In genomic region chr7:79284889-79285280, GRCm38 (mm10) we compare ENCODE assay signal across 15 mouse cellular contexts. TPM values are rescaled to one million over a fixed set of nuclear protein-coding genes. Genes with fewer than 3 reads are reported as not detected.
DNase-seq lines count a peak whose midpoint lies in the region; ATAC-seq and TF ChIP-seq lines count a peak whose summit lies in the region.
"Had no signal": no experiment of that assay in that cellular context is flagged by ENCODE, and none has a peak within 500 bp of the region (broad histone marks: within the 10 kb centered on the region; RNA-seq: fewer than 3 reads in every experiment).

No protein-coding gene starts in this region.

- no peak overlapping the region for H3K27ac ChIP-seq in heart, embryonic 11.5 days (ENCODE audit: low read depth, low read length)
- H3K27ac ChIP-seq in lung, embryonic 15.5 days: 0 out of 2 replicates have a peak overlapping the region, but pooled peaks have one; percentile 22
- H3K27ac ChIP-seq in liver, postnatal 0 days (ENCODE audit: low read depth): no peak overlapping the region
- H3K27ac ChIP-seq: heart, embryonic 13.5 days; neural tube, embryonic 15.5 days had no signal

- no peak for TF ChIP-seq CTCF in brain, embryonic 14.5 days (IDR thresholded peaks at IDR 0.05; ENCODE audit: borderline replicate concordance, extremely low read depth, insufficient read depth, insufficient read length)
- TF ChIP-seq CTCF in liver, postnatal 0 days (IDR thresholded peaks at IDR 0.05; ENCODE audit: low read depth): no peak

- WGBS in heart, embryonic 11.5 days (ENCODE audit: insufficient replicate concordance): 84% methylated on average over 8 of the region's 8 CpGs
- 90% methylated on average over 8 of the region's 8 CpGs for WGBS in lung, embryonic 15.5 days
- WGBS in liver, postnatal 0 days (ENCODE audit: insufficient replicate concordance): 78% methylated on average over 8 of the region's 8 CpGs

- TF ChIP-seq EP300 in liver, postnatal 0 days (IDR thresholded peaks at IDR 0.05; ENCODE audit: low read depth): no peak

- no peak for TF ChIP-seq POLR2A in brain, embryonic 14.5 days (IDR thresholded peaks at IDR 0.05; ENCODE audit: borderline replicate concordance, extremely low read depth, insufficient read depth, insufficient read length, poor library complexity, severe bottlenecking)

- H3K9ac ChIP-seq in heart, embryonic 11.5 days (ENCODE audit: low read depth, low read length): no peak overlapping the region
- H3K9ac ChIP-seq in lung, embryonic 15.5 days: no peak overlapping the region
- no peak overlapping the region for H3K9ac ChIP-seq in liver, postnatal 0 days (replicated peaks)
- H3K9ac ChIP-seq: heart, embryonic 13.5 days; neural tube, embryonic 15.5 days had no signal

- peak; percentile 80 for DNase-seq in heart, adult 11 months
- DNase-seq in lung, postnatal 4 days: no peak
- DNase-seq in brain, embryonic 14.5 days (ENCODE audit: low read depth): peak; percentile 42
- no peak for DNase-seq in liver, postnatal 0 days
- no peak for DNase-seq in adipocyte (ENCODE audit: low spot score)
- no peak for DNase-seq in kidney, adult 8-10 months
- DNase-seq: B cell, adult 2 months; cerebellum, adult 9-10 months; kidney, adult 9 months; kidney, postnatal 4 days; thymus, adult 2 months had no signal

- H3K9me3 ChIP-seq in heart, embryonic 11.5 days (replicated peaks; ENCODE audit: control insufficient read depth, low read length): no peaks in the 10 kb centered on the region
- H3K9me3 ChIP-seq in lung, embryonic 15.5 days: no peaks in the 10 kb centered on the region
- H3K9me3 ChIP-seq in liver, postnatal 0 days (ENCODE audit: low read length): no peaks in the 10 kb centered on the region
- H3K9me3 ChIP-seq: heart, embryonic 13.5 days; neural tube, embryonic 15.5 days had no signal

- no peaks in the 10 kb centered on the region for H3K27me3 ChIP-seq in heart, embryonic 11.5 days (ENCODE audit: control insufficient read depth, insufficient read depth, low read length)
- H3K27me3 ChIP-seq in lung, embryonic 15.5 days: no peaks in the 10 kb centered on the region
- H3K27me3 ChIP-seq in liver, postnatal 0 days (ENCODE audit: insufficient read depth, low read length): no peaks in the 10 kb centered on the region
- H3K27me3 ChIP-seq: heart, embryonic 13.5 days; neural tube, embryonic 15.5 days had no signal

- H3K4me1 ChIP-seq in heart, embryonic 11.5 days (ENCODE audit: control insufficient read depth, insufficient read depth, low read length): peaks cover 24% of the 10 kb centered on the region
- peaks cover 57% of the 10 kb centered on the region for H3K4me1 ChIP-seq in lung, embryonic 15.5 days
- peaks cover 51% of the 10 kb centered on the region for H3K4me1 ChIP-seq in liver, postnatal 0 days (ENCODE audit: insufficient read depth)

- ATAC-seq in heart, embryonic 11.5 days (replicated peaks; ENCODE audit: insufficient number of reproducible peaks, low FRiP score, low TSS enrichment): no peak
- no peak for ATAC-seq in lung, embryonic 15.5 days (ENCODE audit: borderline replicate concordance, extremely low read depth, low FRiP score, low TSS enrichment)
- no peak for ATAC-seq in liver, postnatal 0 days

- no peaks in the 10 kb centered on the region for H3K36me3 ChIP-seq in heart, embryonic 11.5 days (ENCODE audit: control insufficient read depth, insufficient read depth, low read length)
- no peaks in the 10 kb centered on the region for H3K36me3 ChIP-seq in lung, embryonic 15.5 days
- peaks cover 10% of the 10 kb centered on the region; the same call in 1 of the 2 replicates for H3K36me3 ChIP-seq in liver, postnatal 0 days (replicated peaks; ENCODE audit: insufficient read depth, low read length)
- H3K36me3 ChIP-seq: heart, embryonic 13.5 days; neural tube, embryonic 15.5 days had no signal

- no peak overlapping the region for H3K4me2 ChIP-seq in heart, embryonic 11.5 days
- no peak overlapping the region for H3K4me2 ChIP-seq in lung, embryonic 15.5 days
- peak overlapping the region; percentile 13; the same call in 1 of the 2 replicates for H3K4me2 ChIP-seq in liver, postnatal 0 days (ENCODE audit: low read depth, low read length)
- H3K4me2 ChIP-seq: heart, embryonic 13.5 days; neural tube, embryonic 15.5 days had no signal

- no peak overlapping the region for H3K4me3 ChIP-seq in heart, embryonic 11.5 days (ENCODE audit: low read depth, low read length)
- no peak overlapping the region for H3K4me3 ChIP-seq in lung, embryonic 15.5 days
- no peak overlapping the region for H3K4me3 ChIP-seq in liver, postnatal 0 days (ENCODE audit: low read depth, low read length)
- H3K4me3 ChIP-seq: heart, embryonic 13.5 days; neural tube, embryonic 15.5 days had no signal

RNA-seq across cellular contexts. Expression of gene Abhd2, which starts 11.9 kb away (rescaled TPM):
- 4.9 and 6.1 TPM in 2 replicates for polyA plus RNA-seq in heart, embryonic 11.5 days (2014; fragmentation: Nextera tagmentation; extraction: Ambion mirVana)
- 16.5 and 17.1 TPM in 2 replicates for polyA plus RNA-seq in lung, embryonic 15.5 days (2015; fragmentation: Nextera tagmentation; extraction: Ambion mirVana)
- polyA plus RNA-seq in brain, embryonic 14.5 days (2012; rRNA removed): 15.0 and 28.7 TPM in 2 replicates
- polyA plus RNA-seq in liver, postnatal 0 days (2015; fragmentation: Nextera tagmentation; extraction: Ambion mirVana): 38.2 and 49.3 TPM in 2 replicates

Comparison
In these comparisons a context has a peak if more than half of its experiments do, and no peak if none do; other contexts are left out.
1. DNase-seq: peak in heart, adult 11 months (single experiment) and brain, embryonic 14.5 days (single experiment); none in lung, postnatal 4 days (0 of 2), liver, postnatal 0 days (single experiment), adipocyte (single experiment) and kidney, adult 8-10 months (0 of 2).